Mouse (Mus musculus) megakaryocyte, adult 5-6 weeks (primary cell): ENCODE measurements around the gene 2210407C18Rik. TPM values are rescaled to one million over a fixed set of nuclear protein-coding genes. Genes with fewer than 3 reads are reported as not detected.
A peak's percentile ranks its signal among the peaks of the same experiment; 100 is the strongest.

Experiments used
- ATAC-seq: 2 replicates; pipeline ENCODE4 v1.8.0; 2016; ENCODE audit warnings: mild to moderate bottlenecking, inconsistent platforms; ENCODE audit not compliant: poor library complexity, severe bottlenecking
- total RNA-seq, 2 experiments: library from RNA; stranded (forward) in 1 of 2; stranded (reverse) in 1 of 2; fragments of 153-499, 151-499 nt in 1 of 2; fragments of 221-1000, 200-1000 nt in 1 of 2; gene quantifications; 2 replicates each; pipeline versions ENCODE4 v1.2.3 to v1.2.4; 2015 to 2017

The 2210407C18Rik gene
- not detected in 2 replicates for total RNA-seq (2015)
- not detected in 2 replicates for total RNA-seq (2017)

GRCm38 (mm10) chr11:58615975-58616374, at the start of gene 2210407C18Rik:
2210407C18Rik (minus strand) TSS chr11:58616075.
- no peak for ATAC-seq

GRCm38 (mm10) chr11:58658596-58658995, 42.7 kb upstream of the 2210407C18Rik start, which contains the start of gene Olfr322:
Olfr322 (plus strand) TSS chr11:58658782.
- no peak for ATAC-seq

- no peak for ATAC-seq
Observed at GRCm38 (mm10) chr11:58655151-58655550, 39.3 kb upstream of the 2210407C18Rik start.

GRCm38 (mm10) chr11:58643350-58643749, 27.5 kb upstream of the 2210407C18Rik start:
- ATAC-seq = peak; percentile 66; the same call in 1 of the 2 replicates

GRCm38 (mm10) chr11:58641638-58642358, 25.9 kb upstream of the 2210407C18Rik start:
- no peak; the same call in 1 of the 2 replicates for ATAC-seq

- ATAC-seq = no peak
Observed at GRCm38 (mm10) chr11:58641057-58641456, 25.2 kb upstream of the 2210407C18Rik start.

- peak; percentile 34 for ATAC-seq
Observed at GRCm38 (mm10) chr11:58640272-58640867, 24.5 kb upstream of the 2210407C18Rik start, which contains the start of gene Trim58. Trim58 (plus strand) TSS chr11:58640465.

GRCm38 (mm10) chr11:58638176-58638701, 22.4 kb upstream of the 2210407C18Rik start:
- no peak for ATAC-seq

GRCm38 (mm10) chr11:58636376-58636977, 20.6 kb upstream of the 2210407C18Rik start:
- peak; percentile 87 for ATAC-seq

GRCm38 (mm10) chr11:58634878-58635277, 19.0 kb upstream of the 2210407C18Rik start:
- ATAC-seq = no peak

GRCm38 (mm10) chr11:58630401-58630800, 14.5 kb upstream of the 2210407C18Rik start, which contains the start of gene Olfr323:
Olfr323 (minus strand) TSS chr11:58630501.
- no peak for ATAC-seq

GRCm38 (mm10) chr11:58626146-58626545, 10.3 kb upstream of the 2210407C18Rik start:
- ATAC-seq = peak; percentile 67; the same call in 1 of the 2 replicates

GRCm38 (mm10) chr11:58618793-58619192, 2.9 kb upstream of the 2210407C18Rik start:
- no peak for ATAC-seq

GRCm38 (mm10) chr11:58618369-58618768, 2.5 kb upstream of the 2210407C18Rik start:
- no peak for ATAC-seq

GRCm38 (mm10) chr11:58614526-58614925, 1.3 kb downstream of the 2210407C18Rik start:
- no peak for ATAC-seq

- ATAC-seq = no peak
Observed at GRCm38 (mm10) chr11:58613359-58613758, 2.5 kb downstream of the 2210407C18Rik start.

- ATAC-seq = no peak
Observed at GRCm38 (mm10) chr11:58607030-58607429, 8.8 kb downstream of the 2210407C18Rik start.

GRCm38 (mm10) chr11:58606177-58606919, 9.5 kb downstream of the 2210407C18Rik start:
- no peak for ATAC-seq

- ATAC-seq = no peak
Observed at GRCm38 (mm10) chr11:58605228-58605627, 10.6 kb downstream of the 2210407C18Rik start.

- no peak for ATAC-seq
Observed at GRCm38 (mm10) chr11:58604688-58605087, 11.2 kb downstream of the 2210407C18Rik start.
